Mouse (Mus musculus) hindbrain, postnatal 0 days (tissue): ENCODE measurements at regions not wholly inside any gene's neighbourhood (a gene's known extent, or its start where the extent isn't known, plus 50 kb on each side); places are given as distances from the start of the nearest gene placed in this dataset.

Experiments used
- ATAC-seq: fragments of 200-750 bp; cut with Nextera tagmentation; 2 replicates; pipeline ENCODE4 v1.8.0; 2017; ENCODE audit warnings: mild to moderate bottlenecking, moderate TSS enrichment, moderate library complexity
- DNase-seq: peaks from one replicate; pipeline ENCODE4 v3.0.0-alpha.2; 2015; ENCODE audit warnings: low spot score
- H3K27ac ChIP-seq: fragments of 300-500 bp; sonication (generic); 2 replicates; pipeline ENCODE4 v1.5.1; 2014; ENCODE audit warnings: mild to moderate bottlenecking
- H3K27me3 ChIP-seq: fragments of 300-500 bp; sonication (generic); 2 replicates; pipeline ENCODE4 v1.6.1; 2014; ENCODE audit warnings: low read length, mixed read lengths; ENCODE audit not compliant: insufficient read depth
- H3K36me3 ChIP-seq: fragments of 300-500 bp; sonication (generic); 2 replicates; pipeline ENCODE4 v1.6.1; 2014; ENCODE audit warnings: low read length, mixed read lengths; ENCODE audit not compliant: insufficient read depth
- H3K4me1 ChIP-seq: fragments of 300-500 bp; sonication (generic); 2 replicates; pipeline ENCODE4 v1.6.1; 2014; ENCODE audit warnings: antibody characterized with exemption, low read length, mixed read lengths; ENCODE audit not compliant: insufficient read depth
- H3K4me2 ChIP-seq: fragments of 300-500 bp; sonication (generic); 2 replicates; pipeline ENCODE4 v1.6.1; 2014; ENCODE audit warnings: low read depth, mild to moderate bottlenecking, low read length, moderate library complexity, mixed read lengths
- H3K4me3 ChIP-seq: fragments of 300-500 bp; sonication (generic); 2 replicates; pipeline ENCODE4 v1.5.1; 2014; ENCODE audit warnings: low read length
- H3K9ac ChIP-seq: fragments of 300-500 bp; sonication (generic); replicated peaks from 2 replicates; pipeline ENCODE4 v1.6.1; 2014; ENCODE audit warnings: mild to moderate bottlenecking, low read length, moderate library complexity, mixed read lengths
- H3K9me3 ChIP-seq: fragments of 300-500 bp; sonication (generic); 2 replicates; pipeline ENCODE4 v1.6.1; 2016; ENCODE audit warnings: low read length, mixed read lengths
- CTCF ChIP-seq: IDR thresholded peaks from 2 replicates; pipeline ENCODE4 v1.5.1; 2016; ENCODE audit warnings: antibody characterized with exemption, control low read depth, low read depth
- WGBS: fragments of 180-500 bp; shearing (Covaris S2); extraction: QIAGEN DNeasy Blood & Tissue Kit; methylation state at CpG from one replicate; pipeline ENCODE4 v1.1.7; 2014; 5-methylcytosine and 5-hydroxymethylcytosine counted together

- 68% methylated on average over 9 of the region's 9 CpGs for WGBS
- Histone ChIP-seq H3K4me2 (no peak overlapping the region), H3K27me3 (no peaks in the 10 kb centered on the region), H3K4me3 (no peak overlapping the region), H3K27ac (no peak overlapping the region), H3K9me3 (no peaks in the 10 kb centered on the region), H3K4me1 (0 out of 2 replicates have a peak, but pooled peaks cover 4% of the 10 kb centered on the region), H3K9ac (no peak overlapping the region), H3K36me3 (no peaks in the 10 kb centered on the region)
- DNase-seq (peak; percentile 70), ATAC-seq (no peak; the same call in 1 of the 2 replicates)
- TF ChIP-seq CTCF, result no peak
Observed at GRCm38 (mm10) chr7:90039504-90039903, 58.7 kb upstream of the Eed start.

DNA sequence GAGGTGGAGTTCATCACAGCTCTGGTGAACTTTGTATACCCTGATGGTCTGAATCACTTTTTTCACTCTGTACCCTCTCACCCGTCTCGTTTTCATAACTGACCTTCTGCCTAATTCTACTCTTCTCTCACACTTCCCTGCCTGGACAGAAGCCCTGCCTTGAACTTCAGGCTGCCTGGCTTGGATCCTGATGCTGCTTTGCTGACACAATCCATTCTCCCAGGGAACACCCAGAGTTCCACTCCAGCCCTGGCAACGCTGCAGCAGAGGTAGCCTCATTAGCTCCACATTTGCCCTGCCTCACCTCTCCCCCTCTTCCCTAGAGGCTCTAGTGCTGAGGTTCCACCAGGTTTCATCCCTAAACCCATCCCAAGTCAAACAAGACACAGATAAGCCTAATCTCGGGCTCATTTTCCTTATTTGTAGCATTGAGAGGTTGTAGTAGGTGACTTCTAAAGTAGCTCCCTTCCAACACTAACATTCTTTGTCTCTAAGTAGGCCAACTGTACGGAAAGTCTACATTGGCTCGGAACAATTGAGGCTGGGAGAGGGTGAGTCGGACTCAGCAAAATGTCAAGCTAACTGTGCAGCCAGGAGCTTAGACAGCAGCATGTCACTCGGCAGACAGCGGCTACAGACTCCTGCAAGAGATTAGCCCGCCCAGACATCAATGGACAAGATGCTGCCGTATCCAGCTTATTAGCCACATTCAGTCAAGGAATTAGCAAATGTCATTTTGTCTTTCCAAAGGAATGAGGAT, 60.0 kb upstream of the Eed start:
- no peak for DNase-seq
- Histone ChIP-seq H3K36me3 (no peaks in the 10 kb centered on the region), H3K4me3 (no peak overlapping the region), H3K27me3 (no peaks in the 10 kb centered on the region), H3K4me1 (0 out of 2 replicates have a peak, but pooled peaks cover 4% of the 10 kb centered on the region), H3K4me2 (no peak overlapping the region), H3K9me3 (no peaks in the 10 kb centered on the region), H3K27ac (no peak overlapping the region), H3K9ac (no peak overlapping the region)
- WGBS, result 59% methylated on average over 11 of the region's 11 CpGs
- no peak for ATAC-seq
- no peak for TF ChIP-seq CTCF

- DNase-seq (no peak), ATAC-seq (no peak)
- H3K27me3 ChIP-seq, result no peaks in the 10 kb centered on the region
- no peak overlapping the region for H3K4me3 ChIP-seq
- TF ChIP-seq CTCF, result no peak
- H3K27ac ChIP-seq, result no peak overlapping the region
- H3K9ac ChIP-seq, result no peak overlapping the region
- H3K4me1 ChIP-seq, result 0 out of 2 replicates have a peak, but pooled peaks cover 4% of the 10 kb centered on the region
- no peaks in the 10 kb centered on the region for H3K9me3 ChIP-seq
- 58% methylated on average over 5 of the region's 5 CpGs for WGBS
- no peaks in the 10 kb centered on the region for H3K36me3 ChIP-seq
- no peak overlapping the region for H3K4me2 ChIP-seq
Observed at GRCm38 (mm10) chr7:90041565-90042024, 60.8 kb upstream of the Eed start.

DNA sequence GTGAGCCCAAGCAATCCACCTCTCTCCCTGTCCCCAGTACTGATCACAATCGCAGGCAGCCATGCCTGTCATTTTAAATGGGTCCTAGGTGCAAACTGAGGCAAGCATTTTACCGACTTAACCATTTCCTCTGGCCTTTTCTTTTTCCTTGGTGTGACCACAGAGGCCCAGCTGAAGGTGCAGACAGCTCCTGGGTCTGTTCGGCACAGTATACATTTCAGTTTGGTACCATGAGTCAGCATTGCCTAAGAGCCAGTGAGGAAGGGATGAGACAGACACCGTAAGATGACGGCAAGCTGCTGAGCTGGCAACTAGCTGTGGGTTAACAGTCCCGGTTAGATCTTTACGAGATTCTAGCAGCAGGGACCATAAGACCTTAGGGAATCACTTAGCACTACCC, 61.6 kb upstream of the Eed start:
- no peak overlapping the region for H3K9ac ChIP-seq
- DNase-seq (no peak), ATAC-seq (no peak)
- 0 out of 2 replicates have a peak, but pooled peaks cover 4% of the 10 kb centered on the region for H3K4me1 ChIP-seq
- no peak overlapping the region for H3K4me3 ChIP-seq
- H3K27ac ChIP-seq, result no peak overlapping the region
- 77% methylated on average over 7 of the region's 7 CpGs for WGBS
- H3K4me2 ChIP-seq, result no peak overlapping the region
- TF ChIP-seq CTCF, result no peak
- no peaks in the 10 kb centered on the region for H3K36me3 ChIP-seq
- no peaks in the 10 kb centered on the region for H3K27me3 ChIP-seq
- no peaks in the 10 kb centered on the region for H3K9me3 ChIP-seq

- no peak overlapping the region for H3K4me2 ChIP-seq
- no peak overlapping the region for H3K4me3 ChIP-seq
- WGBS, result 79% methylated on average over 8 of the region's 8 CpGs
- TF ChIP-seq CTCF, result no peak
- H3K36me3 ChIP-seq, result no peaks in the 10 kb centered on the region
- H3K9ac ChIP-seq, result no peak overlapping the region
- no peaks in the 10 kb centered on the region for H3K27me3 ChIP-seq
- DNase-seq (no peak), ATAC-seq (no peak)
- H3K9me3 ChIP-seq, result no peaks in the 10 kb centered on the region
- H3K27ac ChIP-seq, result no peak overlapping the region
- H3K4me1 ChIP-seq, result 0 out of 2 replicates have a peak, but pooled peaks cover 4% of the 10 kb centered on the region
Observed at GRCm38 (mm10) chr7:90043526-90043925, 62.7 kb upstream of the Eed start.

- Histone ChIP-seq H3K4me2 (no peak overlapping the region), H3K4me1 (0 out of 2 replicates have a peak, but pooled peaks cover 4% of the 10 kb centered on the region), H3K4me3 (no peak overlapping the region), H3K36me3 (no peaks in the 10 kb centered on the region), H3K27me3 (no peaks in the 10 kb centered on the region), H3K9ac (no peak overlapping the region), H3K27ac (no peak overlapping the region), H3K9me3 (no peaks in the 10 kb centered on the region)
- ATAC-seq (no peak), DNase-seq (no peak)
- WGBS, result 81% methylated on average over 4 of the region's 4 CpGs
- TF ChIP-seq CTCF, result no peak
Observed at GRCm38 (mm10) chr7:90044100-90044698, 63.4 kb upstream of the Eed start.
